Mouse (Mus musculus): ENCODE data around the gene C130032M10Rik.
"Not testable (repeated sequence)": the region's sequence is repeated elsewhere in the genome, so short reads cannot be mapped to it uniquely, and the experiment has no call there.

The C130032M10Rik gene

DNA sequence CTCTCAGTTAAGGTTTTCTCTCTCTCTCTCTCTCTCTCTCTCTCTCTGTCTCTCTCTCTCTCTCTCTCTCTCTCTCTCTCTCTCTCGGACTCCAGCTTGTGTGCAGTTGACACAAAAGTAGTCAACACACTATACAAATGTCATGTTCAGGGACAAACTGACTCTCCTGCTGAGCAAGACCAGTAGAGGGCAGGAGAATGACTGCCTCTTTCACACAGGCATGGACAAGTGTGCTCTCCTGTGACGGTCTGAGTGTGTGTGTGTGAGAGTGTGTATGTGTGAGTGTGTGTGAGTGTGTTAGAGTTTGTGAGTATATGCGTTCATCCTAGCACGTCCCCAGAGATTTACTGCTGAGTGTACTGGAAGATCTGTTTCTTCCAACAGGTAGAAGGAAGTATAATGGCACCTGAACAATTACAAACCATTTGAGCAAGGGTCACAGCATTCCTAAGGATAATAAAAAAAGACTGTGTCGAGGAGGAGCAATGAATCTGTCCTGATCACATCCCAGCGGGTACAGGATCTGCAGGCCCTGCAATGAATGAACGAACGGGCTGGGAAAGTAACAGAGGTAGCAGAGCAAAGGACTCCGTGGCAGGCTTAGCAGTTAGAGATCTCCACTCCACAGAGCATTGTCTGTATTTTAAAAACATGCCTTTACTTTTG, 3.4 kb downstream of the C130032M10Rik start:
- DNase-seq (ENCODE audit: low read depth) = no peak

DNA sequence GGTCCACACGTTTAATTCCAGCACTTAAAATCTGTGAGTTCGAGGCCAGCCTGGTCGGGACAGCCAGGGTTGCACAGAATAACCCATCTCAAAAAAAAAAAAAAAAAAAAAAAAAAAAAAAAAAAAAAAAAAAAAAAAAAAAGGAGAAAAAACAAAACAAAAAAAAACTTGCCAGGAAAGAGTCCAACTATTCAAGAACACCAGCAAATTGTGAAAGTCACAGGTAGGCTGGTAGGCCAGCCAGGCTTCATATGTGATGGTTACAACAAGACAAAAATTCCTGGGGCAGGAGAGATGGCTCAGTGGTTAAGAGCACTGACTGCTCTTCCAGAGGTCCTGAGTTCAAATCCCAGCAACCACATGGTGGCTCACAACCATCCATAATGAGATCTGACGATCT, 5.0 kb downstream of the C130032M10Rik start:
- DNase-seq (ENCODE audit: low read depth) = not testable (repeated sequence)

GRCm38 (mm10) chr9:114522041-114522440, 6.5 kb downstream of the C130032M10Rik start:
- DNase-seq (ENCODE audit: low read depth) = no peak

DNA sequence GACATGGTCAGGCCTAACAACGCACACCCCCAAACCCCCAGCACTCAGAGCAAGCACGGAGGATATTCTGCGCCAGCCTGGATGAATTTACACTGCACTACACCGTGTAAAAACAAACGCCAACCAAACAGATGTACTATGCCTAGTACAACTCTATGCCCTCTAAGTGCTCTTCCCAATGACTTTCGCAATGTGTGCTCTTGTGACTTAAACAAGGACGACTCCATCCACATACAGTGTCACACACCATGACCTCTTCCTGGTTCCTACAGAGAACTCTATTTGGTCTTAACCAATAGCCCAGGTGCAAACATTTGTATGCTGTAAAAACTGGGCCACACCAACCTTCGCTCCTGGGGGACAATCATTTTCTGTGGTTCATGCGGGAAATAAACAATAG, 7.0 kb downstream of the C130032M10Rik start:
- DNase-seq (ENCODE audit: low read depth) = no peak

GRCm38 (mm10) chr9:114525073-114525633, 9.7 kb downstream of the C130032M10Rik start:
- DNase-seq (ENCODE audit: low read depth) = no peak

DNA sequence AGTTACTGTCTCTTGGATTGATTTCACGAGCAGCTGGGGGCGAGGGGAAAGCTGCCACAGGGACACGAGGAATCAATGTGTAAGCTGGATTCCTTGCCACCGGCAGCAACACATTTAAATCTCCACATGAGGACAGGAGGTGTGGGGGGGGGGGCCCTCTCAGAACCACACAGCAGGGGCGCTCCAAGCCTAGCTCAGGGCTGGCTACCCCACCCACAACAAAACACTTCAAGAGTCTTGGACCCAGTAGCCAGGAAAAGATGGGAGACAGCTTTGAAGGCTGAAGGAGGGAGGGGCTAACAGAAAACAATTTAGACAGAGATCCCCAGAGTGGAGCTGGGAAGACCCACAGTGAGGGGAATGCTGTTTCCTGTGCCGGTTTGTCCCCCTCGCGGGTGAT, 10.4 kb downstream of the C130032M10Rik start:
- no peak for DNase-seq (ENCODE audit: low read depth)

GRCm38 (mm10) chr9:114526581-114526980, 11.1 kb downstream of the C130032M10Rik start:
- no peak for DNase-seq (ENCODE audit: low read depth)

GRCm38 (mm10) chr9:114527085-114527484, 11.6 kb downstream of the C130032M10Rik start:
- DNase-seq (ENCODE audit: low read depth) = no peak

DNA sequence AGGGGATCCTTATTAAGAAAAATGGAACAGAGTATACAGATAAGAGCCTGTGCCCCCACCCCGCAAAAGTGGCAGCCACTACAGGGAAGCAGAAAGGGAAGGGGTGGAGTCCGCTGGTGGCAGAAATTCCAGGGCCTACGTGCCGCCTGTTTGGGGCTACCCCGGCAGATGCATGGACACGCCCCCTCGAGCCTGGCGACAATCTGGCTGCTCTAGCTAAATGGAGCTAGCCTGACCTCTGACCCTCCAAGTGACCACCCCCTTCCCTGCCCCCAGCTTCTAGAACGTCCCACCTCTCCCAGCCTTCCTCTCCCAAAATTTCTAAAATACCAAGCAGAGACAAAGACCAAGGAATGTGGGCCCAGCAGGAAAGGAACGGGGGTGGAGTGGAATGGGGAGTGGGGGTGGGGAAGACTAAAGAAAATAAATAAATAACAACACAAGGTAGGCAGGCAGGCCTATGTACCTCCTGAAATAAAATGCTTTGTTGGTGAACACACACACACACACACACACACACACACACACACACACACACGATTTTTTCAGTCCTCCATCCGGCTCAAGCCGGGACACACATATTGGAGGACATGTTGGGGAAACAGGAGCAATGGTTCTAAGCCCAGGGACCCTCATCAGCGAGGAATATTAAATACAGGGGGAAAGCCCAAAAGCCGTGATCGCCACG, 12.6 kb downstream of the C130032M10Rik start:
- DNase-seq (ENCODE audit: low read depth) = no peak

DNA sequence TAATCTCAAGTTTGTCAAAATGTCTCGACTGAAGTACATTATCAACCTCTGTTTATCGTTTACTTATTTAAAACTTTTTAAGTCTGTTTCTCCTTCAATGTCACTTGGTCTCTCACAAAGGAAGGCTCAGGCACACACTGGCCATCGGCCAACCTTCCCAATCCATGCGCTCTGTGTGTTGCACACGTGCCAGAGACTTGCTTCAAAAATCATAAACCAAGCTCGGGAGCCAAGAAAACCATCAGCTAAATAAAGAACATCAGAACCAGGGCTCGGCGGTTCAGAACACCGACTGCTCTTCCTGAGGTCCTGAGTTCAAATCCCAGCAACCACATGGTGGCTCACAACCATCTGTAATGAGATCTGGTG, 13.2 kb downstream of the C130032M10Rik start:
- no peak for DNase-seq (ENCODE audit: low read depth)

GRCm38 (mm10) chr9:114531276-114531675, 15.8 kb downstream of the C130032M10Rik start:
- no peak for DNase-seq (ENCODE audit: low read depth)

GRCm38 (mm10) chr9:114533848-114534247, 18.4 kb downstream of the C130032M10Rik start:
- no peak for DNase-seq (ENCODE audit: low read depth)

DNA sequence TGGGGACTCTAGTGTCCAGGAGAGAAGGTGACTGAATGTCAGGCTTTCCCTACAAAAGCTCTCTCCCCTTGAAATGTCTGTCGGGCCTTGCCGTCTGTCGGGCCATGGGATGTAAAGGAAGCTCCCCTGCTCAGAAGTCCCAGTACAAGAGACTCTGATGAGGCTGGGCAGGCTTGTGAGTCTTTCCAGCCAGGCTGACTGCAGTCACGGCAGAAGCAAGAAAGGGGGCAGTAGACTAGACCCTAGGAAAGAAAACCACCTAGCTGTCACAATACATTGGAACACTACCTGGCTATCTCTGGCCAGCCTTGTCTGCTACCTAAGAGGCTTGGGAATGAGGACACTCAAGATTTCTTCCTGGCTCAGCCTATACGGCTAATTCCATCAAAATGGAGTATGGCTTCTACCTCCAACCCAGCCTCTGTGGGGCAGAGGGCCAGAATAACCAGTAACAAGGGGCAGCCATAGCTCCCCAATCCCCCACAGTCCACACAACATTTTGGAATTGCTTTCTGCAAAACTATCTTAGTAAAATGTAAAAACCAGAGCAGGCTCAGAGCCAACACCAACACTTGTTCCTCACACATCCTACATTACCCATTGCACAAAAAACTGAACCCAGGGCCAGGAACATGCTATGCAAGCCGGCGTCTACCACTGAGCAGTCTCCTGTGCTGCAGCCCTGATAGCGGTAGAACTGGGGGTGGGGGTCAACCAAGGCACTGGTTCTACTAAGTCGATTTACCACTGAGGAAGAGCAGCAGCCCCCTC, 19.4 kb downstream of the C130032M10Rik start:
- DNase-seq (ENCODE audit: low read depth) = no peak

- no peak for DNase-seq (ENCODE audit: low read depth)
Observed at GRCm38 (mm10) chr9:114536628-114537027, 21.1 kb downstream of the C130032M10Rik start.

DNA sequence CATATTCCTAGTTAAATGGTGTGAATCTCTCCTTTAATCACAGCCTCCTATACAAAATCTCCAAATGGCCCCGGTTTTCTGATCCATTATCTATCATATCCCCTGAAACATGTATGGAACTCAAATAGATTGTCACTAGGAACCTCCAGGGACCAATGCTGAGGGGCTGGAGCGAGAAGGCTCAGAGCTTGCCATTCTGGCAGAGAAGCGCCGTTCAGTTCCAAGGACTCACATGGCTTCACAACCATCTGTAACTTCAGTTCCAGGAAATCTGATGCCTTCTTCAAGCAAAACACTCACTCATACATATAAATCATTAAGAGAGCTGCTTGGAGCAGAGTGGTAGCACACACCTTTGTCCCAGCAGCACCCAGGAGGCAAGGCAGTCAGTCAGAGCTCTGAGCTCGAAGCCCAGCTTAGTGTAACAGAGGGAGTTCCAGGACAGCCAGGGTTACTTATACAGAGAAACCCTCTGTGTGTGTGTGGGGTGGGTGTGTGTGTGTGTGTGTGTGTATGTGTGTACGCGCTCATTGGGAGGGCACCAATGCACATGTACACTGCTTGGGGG, 23.6 kb downstream of the C130032M10Rik start:
- no peak for DNase-seq (ENCODE audit: low read depth)

GRCm38 (mm10) chr9:114541279-114541741, 25.8 kb downstream of the C130032M10Rik start:
- DNase-seq (ENCODE audit: low read depth) = no peak

DNA sequence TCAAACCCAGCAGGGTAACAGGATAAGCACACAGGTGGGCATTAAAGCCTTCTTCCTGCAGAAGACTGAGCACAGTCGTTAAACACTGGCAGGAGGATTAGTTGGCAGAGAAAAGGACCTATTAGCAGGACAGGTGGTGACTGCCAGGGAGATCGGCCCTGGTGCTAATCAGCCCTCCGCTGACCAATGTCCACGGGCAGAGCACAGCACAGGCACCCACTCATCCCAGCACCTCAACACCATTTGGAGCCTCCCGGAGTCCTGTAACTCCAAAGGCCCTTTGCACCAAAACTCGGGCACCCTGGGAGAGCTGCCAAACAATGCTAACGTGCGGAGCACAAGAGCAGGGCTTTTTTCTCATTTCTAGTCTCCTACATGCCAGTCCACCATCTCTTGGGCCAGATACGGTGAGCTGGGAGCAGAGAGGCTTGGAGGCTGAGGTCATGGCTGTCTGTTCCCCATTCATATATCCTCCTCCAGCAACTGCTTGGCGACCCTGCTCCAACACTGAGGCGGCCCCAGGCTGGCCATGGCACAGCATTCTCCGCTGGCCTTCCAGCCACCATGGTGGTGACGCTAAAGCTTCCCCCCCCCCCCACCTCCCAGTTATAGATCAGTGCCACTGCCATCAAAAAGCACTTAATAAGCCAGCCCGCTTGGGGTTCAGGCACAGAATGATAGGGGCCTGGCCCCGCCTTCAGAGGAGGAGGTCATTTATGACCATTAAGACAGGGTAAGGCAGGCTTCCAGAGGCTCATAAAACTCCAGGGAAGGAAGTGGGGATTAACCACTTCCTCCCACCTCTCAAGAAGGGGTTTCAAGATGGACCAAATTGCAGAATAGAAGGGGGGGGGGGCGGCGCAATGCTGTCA, 28.6 kb downstream of the C130032M10Rik start:
- DNase-seq (ENCODE audit: low read depth) = no peak

- DNase-seq (ENCODE audit: low read depth) = no peak
Observed at GRCm38 (mm10) chr9:114544754-114545393, 29.4 kb downstream of the C130032M10Rik start.

- no peak for DNase-seq (ENCODE audit: low read depth)
Observed at GRCm38 (mm10) chr9:114546765-114547164, 31.3 kb downstream of the C130032M10Rik start.

- DNase-seq (ENCODE audit: low read depth) = no peak
Observed at GRCm38 (mm10) chr9:114547643-114548077, 32.2 kb downstream of the C130032M10Rik start.

GRCm38 (mm10) chr9:114548496-114548895, 33.0 kb downstream of the C130032M10Rik start:
- DNase-seq (ENCODE audit: low read depth) = no peak

All from c-Kit-positive CD71-negative TER-119-negative erythroid progenitor cells, embryonic 14.5 days (primary cell).